Mouse (Mus musculus) effector memory CD4-positive, alpha-beta T cell, adult 5 months (primary cell): Measurements from ENCODE around the gene Nipsnap3b. TPM values are rescaled to one million over a fixed set of nuclear protein-coding genes. Genes with fewer than 3 reads are reported as not detected.

ENCODE experiments used
- polyA plus RNA-seq: library from polyadenylated mRNA; unstranded; fragments of 100-300 nt; shearing (Covaris generic); gene quantifications from one replicate; pipeline ENCODE4 v1.2.1, GENCODE M21; 2017

Gene Nipsnap3b
- 64.7 TPM for polyA plus RNA-seq

DNA sequence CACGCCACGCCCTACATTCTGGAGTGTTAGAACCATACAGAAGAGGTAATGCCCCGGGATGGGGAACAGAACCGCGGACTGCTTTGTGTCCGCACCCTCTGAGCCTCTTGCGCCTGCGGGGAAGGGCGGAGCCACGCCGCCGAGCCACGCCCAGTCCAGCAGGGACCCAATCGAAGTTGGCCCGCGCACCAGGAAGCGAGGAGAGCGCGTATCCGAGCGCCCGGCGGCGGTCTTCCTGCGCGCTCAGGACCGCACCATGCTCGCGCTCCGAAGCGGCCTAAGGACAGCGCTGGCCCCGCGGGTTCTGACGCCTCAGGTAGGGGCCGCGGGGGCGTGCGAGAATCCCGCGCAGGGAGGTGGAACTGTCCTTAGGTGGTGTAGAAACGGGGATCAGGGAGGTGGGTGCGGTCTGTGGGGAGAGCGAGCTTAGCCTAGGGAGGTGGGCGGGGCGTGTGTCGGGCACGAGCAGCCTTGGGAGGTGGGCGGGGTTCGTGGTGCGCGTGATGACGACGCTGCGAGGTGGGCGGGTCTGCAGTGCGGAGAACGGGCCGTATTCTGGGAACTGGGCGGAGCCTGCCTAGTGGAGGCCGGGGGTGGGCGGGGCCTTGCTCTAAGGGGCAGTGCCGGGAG, at the start of gene Nipsnap3b:
Gene Nipsnap3b, plus strand, starts transcription at position 149 of the 630 bp plus-strand sequence.

DNA sequence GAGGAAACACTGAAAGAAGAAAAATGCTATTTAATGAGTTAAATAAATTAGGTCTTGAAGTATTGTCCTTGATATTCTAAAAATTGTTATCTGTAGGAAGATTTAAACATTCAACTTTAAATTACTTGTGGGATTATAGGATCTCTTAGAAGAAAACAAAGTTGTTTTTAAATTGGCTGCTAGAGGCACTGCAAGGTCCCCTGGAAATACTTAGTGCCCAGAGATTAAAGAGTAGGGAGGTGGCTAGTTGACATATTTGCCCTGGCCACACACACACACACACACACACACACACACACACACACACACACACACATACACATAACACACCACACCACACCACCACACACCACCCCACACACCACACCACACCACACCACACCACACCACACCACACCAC, 47.4 kb upstream of the Nipsnap3b start, which contains the start of gene Olfr270:
Gene Olfr270, plus strand, starts transcription at position 301 of the 400 bp plus-strand sequence.

DNA sequence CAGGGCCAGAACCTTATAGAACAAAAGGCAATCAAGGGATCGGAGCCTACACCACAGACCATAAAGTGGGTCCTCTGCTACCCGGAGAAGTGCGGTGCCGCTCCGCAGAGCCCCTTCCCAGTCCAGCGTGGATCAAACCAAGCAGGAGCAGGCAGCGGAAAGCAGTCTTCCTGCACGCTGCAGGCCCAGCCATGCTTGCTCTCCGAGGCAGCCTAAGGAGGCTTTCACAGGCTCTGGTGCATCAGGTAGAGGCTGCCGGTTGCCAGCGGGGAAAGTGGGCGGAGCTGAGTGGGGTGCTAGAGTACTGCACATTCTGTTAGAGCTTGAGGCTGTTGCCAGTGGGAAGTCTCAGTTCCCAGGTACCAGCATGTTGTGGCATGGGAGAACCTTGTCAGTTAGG, 22.4 kb upstream of the Nipsnap3b start, which contains the start of gene Nipsnap3a:
Gene Nipsnap3a, plus strand, starts transcription at position 25 of the 400 bp plus-strand sequence.

Other genes starting within 250 kb of the Nipsnap3b start
- gene Olfr275, start 197.3 kb upstream of the Nipsnap3b start, polyA plus RNA-seq, result not detected
- not detected for gene Olfr273, start 152.6 kb upstream of the Nipsnap3b start, polyA plus RNA-seq
- not detected for gene Olfr272, start 92.7 kb upstream of the Nipsnap3b start, polyA plus RNA-seq
- not detected for gene Olfr270, start 47.3 kb upstream of the Nipsnap3b start, polyA plus RNA-seq
- gene Nipsnap3a, start 22.6 kb upstream of the Nipsnap3b start, polyA plus RNA-seq, result not detected
- gene Abca1, start 148.0 kb downstream of the Nipsnap3b start, polyA plus RNA-seq, result 3.1 TPM